Mouse (Mus musculus) midbrain, embryonic 11.5 days (tissue): Measurements from ENCODE around the gene Foxp1. TPM values are rescaled to one million over a fixed set of nuclear protein-coding genes. Genes with fewer than 3 reads are reported as not detected.

Source experiments
- ATAC-seq: fragments of 200-750 bp; cut with Nextera tagmentation; 2 replicates; pipeline ENCODE4 v1.8.0; 2017; ENCODE audit warnings: moderate TSS enrichment, moderate library complexity; ENCODE audit not compliant: low FRiP score
- DNase-seq: peaks from one replicate; pipeline ENCODE4 v3.0.0; 2015; ENCODE audit warnings: low spot score; ENCODE audit errors: missing footprints
- H3K27ac ChIP-seq: fragments of 300-500 bp; sonication (generic); 2 replicates; pipeline ENCODE4 v1.5.1; 2014; ENCODE audit warnings: low read depth, low read length
- H3K27me3 ChIP-seq: fragments of 300-500 bp; sonication (generic); 2 replicates; pipeline ENCODE4 v1.6.1; 2014; ENCODE audit warnings: mild to moderate bottlenecking, low read length, moderate library complexity, mixed read lengths; ENCODE audit not compliant: control insufficient read depth, insufficient read depth
- H3K36me3 ChIP-seq: fragments of 300-500 bp; sonication (generic); 2 replicates; pipeline ENCODE4 v1.6.1; 2014; ENCODE audit warnings: mild to moderate bottlenecking, low read length, moderate library complexity, mixed read lengths; ENCODE audit not compliant: control insufficient read depth, insufficient read depth
- H3K4me1 ChIP-seq: fragments of 300-500 bp; sonication (generic); 2 replicates; pipeline ENCODE4 v1.6.1; 2014; ENCODE audit warnings: low read length; ENCODE audit not compliant: control insufficient read depth, insufficient read depth
- H3K4me2 ChIP-seq: fragments of 300-500 bp; sonication (generic); 2 replicates; pipeline ENCODE4 v1.6.1; 2014; ENCODE audit warnings: mild to moderate bottlenecking, moderate library complexity
- H3K4me3 ChIP-seq: fragments of 300-500 bp; sonication (generic); 2 replicates; pipeline ENCODE4 v1.5.1; 2014; ENCODE audit warnings: low read depth, low read length
- H3K9ac ChIP-seq: fragments of 300-500 bp; sonication (generic); 2 replicates; pipeline ENCODE4 v1.6.1; 2014; ENCODE audit warnings: low read length
- H3K9me3 ChIP-seq: fragments of 300-500 bp; sonication (generic); 2 replicates; pipeline ENCODE4 v1.6.1; 2016; ENCODE audit warnings: low read length; ENCODE audit not compliant: control insufficient read depth
- WGBS: fragments of 180-500 bp; shearing (Covaris S2); extraction: QIAGEN DNeasy Blood & Tissue Kit; methylation state at CpG from one replicate; pipeline ENCODE4 v1.1.7; 2014; 5-methylcytosine and 5-hydroxymethylcytosine counted together
- polyA plus RNA-seq: library from polyadenylated mRNA; unstranded; fragments of >200 nt; fragmentation: Nextera tagmentation; extraction: Ambion mirVana; gene quantifications from 2 replicates; pipeline ENCODE4 v1.2.1, GENCODE M21; 2014

The Foxp1 gene
- polyA plus RNA-seq, 1 experiment from 2014 or later, result 86.2 TPM

DNA sequence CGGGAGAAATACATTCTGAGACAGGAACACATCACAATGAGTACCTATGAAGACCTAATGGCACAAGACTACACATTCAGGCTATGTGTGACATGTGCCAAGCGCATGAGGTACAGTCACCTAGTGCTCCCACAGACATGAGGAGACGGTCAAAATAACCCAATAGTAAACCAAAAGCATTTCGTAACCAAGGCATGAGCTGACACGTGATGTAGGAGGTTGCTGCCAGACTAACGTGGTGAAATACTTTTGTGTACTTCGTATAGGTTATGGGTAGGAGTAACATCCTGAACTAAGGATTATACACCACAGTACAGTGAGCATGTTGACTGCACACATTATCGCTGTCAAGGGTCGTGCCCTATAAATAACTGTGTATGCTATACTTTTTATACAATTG, 520.9 kb downstream of the Foxp1 start:
- no peaks in the 10 kb centered on the region for H3K27me3 ChIP-seq
- no peak overlapping the region for H3K9ac ChIP-seq
- ATAC-seq (no peak), DNase-seq (no peak)
- H3K9me3 ChIP-seq, result no peaks in the 10 kb centered on the region
- WGBS, result 94% methylated on average over 9 of the region's 9 CpGs
- no peak overlapping the region for H3K4me2 ChIP-seq
- H3K36me3 ChIP-seq, result peaks cover 6% of the 10 kb centered on the region; the same call in 1 of the 2 replicates
- H3K4me3 ChIP-seq, result no peak overlapping the region
- no peak overlapping the region for H3K27ac ChIP-seq
- H3K4me1 ChIP-seq, result peaks cover 12% of the 10 kb centered on the region

DNA sequence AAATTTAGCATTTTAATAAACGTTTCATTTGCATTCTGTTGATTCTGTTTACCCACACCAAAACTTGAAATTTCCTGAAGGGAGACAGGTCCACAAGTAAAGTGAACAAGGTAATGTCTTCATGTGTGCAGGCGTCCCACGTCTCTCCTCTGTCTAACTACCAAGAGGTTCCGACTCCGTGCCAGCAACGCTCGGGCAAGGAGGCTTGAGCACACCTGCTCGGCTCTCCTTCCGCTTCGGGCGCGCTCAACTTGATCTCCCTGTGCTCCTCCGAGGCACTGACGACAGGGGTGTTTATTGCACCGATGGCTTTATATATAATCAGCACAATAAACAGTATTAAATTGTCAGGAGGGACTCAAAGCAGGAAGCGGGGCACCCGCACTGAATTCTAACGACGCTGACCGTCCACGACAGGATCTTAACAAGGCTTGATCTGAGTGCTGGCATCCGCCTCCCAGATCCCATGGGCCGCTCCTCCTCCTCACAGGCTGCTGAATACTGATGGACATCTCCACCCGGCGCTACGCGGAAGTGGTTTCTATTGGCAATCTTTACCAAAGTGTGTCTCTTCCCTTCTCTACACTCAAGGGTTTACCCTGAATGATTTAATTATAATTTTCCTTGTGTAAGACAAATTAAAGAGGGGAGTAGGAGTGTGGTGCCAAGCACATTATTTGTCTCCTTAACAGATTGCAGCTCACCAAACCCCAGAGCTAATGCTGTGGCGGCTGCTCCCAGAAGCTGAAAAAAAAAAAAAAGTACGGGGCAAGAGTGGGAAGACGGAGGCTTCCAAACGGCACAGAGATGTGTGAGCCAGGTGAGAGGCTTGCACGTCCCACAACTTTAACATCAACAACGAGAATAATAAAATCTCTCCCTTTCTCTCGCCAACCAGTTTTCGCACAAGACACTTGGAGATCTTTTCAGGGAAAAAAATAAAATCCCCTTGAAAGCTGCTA, 523.3 kb downstream of the Foxp1 start:
- Histone ChIP-seq H3K9me3 (no peaks in the 10 kb centered on the region), H3K4me1 (peaks cover 13% of the 10 kb centered on the region), H3K4me3 (no peak overlapping the region), H3K27ac (no peak overlapping the region), H3K4me2 (no peak overlapping the region), H3K9ac (no peak overlapping the region), H3K27me3 (no peaks in the 10 kb centered on the region), H3K36me3 (peaks cover 6% of the 10 kb centered on the region; the same call in 1 of the 2 replicates)
- DNase-seq (no peak), ATAC-seq (0 out of 2 replicates have a peak, but pooled peaks have one; percentile 23)
- WGBS, result 77% methylated on average over 35 of the region's 35 CpGs

GRCm38 (mm10) chr6:98997742-98998141, 524.8 kb downstream of the Foxp1 start:
- Histone ChIP-seq H3K27ac (no peak overlapping the region), H3K36me3 (peaks cover 5% of the 10 kb centered on the region; the same call in 1 of the 2 replicates), H3K9ac (no peak overlapping the region), H3K4me1 (peaks cover 17% of the 10 kb centered on the region), H3K9me3 (no peaks in the 10 kb centered on the region), H3K27me3 (no peaks in the 10 kb centered on the region), H3K4me3 (no peak overlapping the region), H3K4me2 (no peak overlapping the region)
- DNase-seq (no peak), ATAC-seq (no peak)
- 89% methylated on average over 9 of the region's 9 CpGs for WGBS

DNA sequence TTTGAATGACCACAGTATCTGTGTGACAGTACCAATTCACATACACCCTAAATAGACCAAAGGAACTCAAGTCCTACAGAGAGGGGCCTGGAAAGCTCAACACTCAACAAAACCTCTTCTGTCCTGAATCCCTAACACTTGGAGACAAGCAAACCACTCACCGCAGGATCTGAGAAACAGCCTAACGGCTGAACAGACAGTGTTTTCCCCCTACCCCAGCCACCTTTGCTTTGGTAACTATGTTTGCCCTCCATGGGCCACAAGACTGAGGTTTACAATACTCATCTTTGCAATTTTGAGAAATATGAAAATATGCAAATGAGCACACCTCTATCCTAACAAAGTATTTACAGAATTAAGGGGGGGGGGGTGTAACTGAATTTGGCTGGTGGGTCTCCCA, 525.7 kb downstream of the Foxp1 start:
- peaks cover 17% of the 10 kb centered on the region for H3K4me1 ChIP-seq
- no peaks in the 10 kb centered on the region; the same call in 1 of the 2 replicates for H3K36me3 ChIP-seq
- H3K4me3 ChIP-seq, result no peak overlapping the region
- no peaks in the 10 kb centered on the region for H3K27me3 ChIP-seq
- H3K9ac ChIP-seq, result no peak overlapping the region
- no peaks in the 10 kb centered on the region for H3K9me3 ChIP-seq
- no peak overlapping the region for H3K4me2 ChIP-seq
- DNase-seq, result no peak
- no peak for ATAC-seq
- no peak overlapping the region for H3K27ac ChIP-seq
- WGBS, result 96% methylated on average over 2 of the region's 2 CpGs

GRCm38 (mm10) chr6:98996346-98996745, 526.2 kb downstream of the Foxp1 start:
- H3K4me2 ChIP-seq, result no peak overlapping the region
- no peak overlapping the region for H3K9ac ChIP-seq
- ATAC-seq (no peak), DNase-seq (no peak)
- no peak overlapping the region for H3K27ac ChIP-seq
- H3K36me3 ChIP-seq, result no peaks in the 10 kb centered on the region
- peaks cover 17% of the 10 kb centered on the region for H3K4me1 ChIP-seq
- no peak overlapping the region for H3K4me3 ChIP-seq
- no peaks in the 10 kb centered on the region for H3K27me3 ChIP-seq
- 93% methylated on average over 1 of the region's 1 CpGs for WGBS
- no peaks in the 10 kb centered on the region for H3K9me3 ChIP-seq

- H3K9ac ChIP-seq, result no peak overlapping the region
- no peak overlapping the region for H3K4me2 ChIP-seq
- H3K4me3 ChIP-seq, result no peak overlapping the region
- no peaks in the 10 kb centered on the region for H3K27me3 ChIP-seq
- no peak overlapping the region for H3K27ac ChIP-seq
- no peaks in the 10 kb centered on the region for H3K36me3 ChIP-seq
- peaks cover 18% of the 10 kb centered on the region for H3K4me1 ChIP-seq
- DNase-seq (no peak), ATAC-seq (no peak)
- H3K9me3 ChIP-seq, result no peaks in the 10 kb centered on the region
- 84% methylated on average over 4 of the region's 4 CpGs for WGBS
These were observed 526.8 kb downstream of the Foxp1 start for GRCm38 (mm10) chr6:98995681-98996080.

- WGBS, result 78% methylated on average over 4 of the region's 4 CpGs
- no peaks in the 10 kb centered on the region for H3K36me3 ChIP-seq
- H3K4me1 ChIP-seq, result peaks cover 18% of the 10 kb centered on the region
- H3K9ac ChIP-seq, result no peak overlapping the region
- DNase-seq (no peak), ATAC-seq (no peak)
- H3K4me2 ChIP-seq, result no peak overlapping the region
- no peaks in the 10 kb centered on the region for H3K9me3 ChIP-seq
- H3K27me3 ChIP-seq, result no peaks in the 10 kb centered on the region
- peak overlapping the region; percentile 54; the same call in 1 of the 2 replicates for H3K27ac ChIP-seq
- H3K4me3 ChIP-seq, result no peak overlapping the region
These were observed 527.6 kb downstream of the Foxp1 start for GRCm38 (mm10) chr6:98994902-98995301.

- no peak overlapping the region for H3K4me3 ChIP-seq
These were observed 528.3 kb downstream of the Foxp1 start for GRCm38 (mm10) chr6:98994104-98994787.

DNA sequence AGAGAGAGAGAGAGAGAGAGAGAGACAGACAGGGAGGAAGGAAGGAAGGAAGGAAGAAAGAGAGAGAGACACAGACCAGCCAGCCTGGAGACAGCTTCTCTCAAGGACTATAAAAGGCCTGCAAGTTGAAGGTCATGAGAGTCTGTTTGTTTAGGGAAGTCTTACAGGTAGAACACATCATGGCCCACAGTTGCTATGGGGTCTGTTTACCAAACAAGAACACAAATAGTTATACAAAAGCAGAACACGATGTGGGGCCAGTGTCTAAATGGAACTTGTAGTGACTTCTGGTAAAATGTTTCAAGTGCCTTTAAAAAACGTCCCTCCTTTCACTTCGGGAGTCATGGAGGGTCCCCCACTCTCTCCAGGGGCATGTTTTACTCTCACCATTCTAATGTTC, 529.3 kb downstream of the Foxp1 start:
- DNase-seq, result no peak
- WGBS, result 76% methylated on average over 3 of the region's 3 CpGs
- no peaks in the 10 kb centered on the region for H3K27me3 ChIP-seq
- H3K4me2 ChIP-seq, result no peak overlapping the region
- no peak overlapping the region for H3K27ac ChIP-seq
- H3K36me3 ChIP-seq, result no peaks in the 10 kb centered on the region
- ATAC-seq, result no peak
- no peaks in the 10 kb centered on the region for H3K9me3 ChIP-seq
- H3K9ac ChIP-seq, result no peak overlapping the region
- peaks cover 18% of the 10 kb centered on the region for H3K4me1 ChIP-seq
- no peak overlapping the region for H3K4me3 ChIP-seq

More at GRCm38 (mm10) chr6:98994104-98994787, 528.3 kb downstream of the Foxp1 start:
- Histone ChIP-seq H3K36me3 (no peaks in the 10 kb centered on the region), H3K27ac (peak overlapping the region; percentile 54), H3K27me3 (no peaks in the 10 kb centered on the region), H3K4me1 (peaks cover 18% of the 10 kb centered on the region), H3K9ac (no peak overlapping the region; the same call in 1 of the 2 replicates), H3K9me3 (no peaks in the 10 kb centered on the region), H3K4me2 (no peak overlapping the region)
- DNase-seq, result no peak
- peak; percentile 74 for ATAC-seq
- WGBS, result 67% methylated on average over 21 of the region's 21 CpGs
